Mouse (Mus musculus) bone marrow macrophage, adult 2 months (primary cell): Measurements from ENCODE around the gene Anks1b.

Source experiments
- CTCF ChIP-seq: IDR thresholded peaks from 2 replicates; pipeline ENCODE4 v1.5.1; 2012; ENCODE audit warnings: low read depth, mild to moderate bottlenecking, low read length, moderate library complexity
- POLR2A ChIP-seq: IDR thresholded peaks from 2 replicates; pipeline ENCODE4 v1.6.1; 2012; ENCODE audit warnings: mild to moderate bottlenecking, low read depth, low read length, borderline replicate concordance

DNA sequence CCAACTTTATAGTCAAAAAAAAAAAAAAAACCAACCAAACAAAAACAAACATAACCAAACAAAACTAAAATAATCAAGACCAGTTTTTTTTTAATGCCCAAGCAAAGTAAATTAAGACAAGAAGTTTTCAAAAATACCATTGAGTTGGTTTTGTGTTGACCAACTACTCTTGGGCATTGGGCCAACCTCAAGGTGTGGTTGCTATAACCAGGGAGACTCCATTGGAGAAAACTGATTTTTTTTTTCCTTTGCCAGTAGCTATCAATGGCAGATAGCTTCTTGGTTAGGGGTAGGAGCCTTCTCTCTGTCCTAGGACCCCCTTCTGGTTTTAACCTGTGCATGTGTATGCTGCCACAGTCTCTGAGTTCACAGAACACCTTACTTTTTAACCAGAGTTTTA, 725.8 kb downstream of the Anks1b start:
- TF ChIP-seq CTCF (no peak), POLR2A (no peak)
